Mouse (Mus musculus) midbrain, embryonic 13.5 days (tissue): Measurements from ENCODE around the gene Oas1a. TPM values are rescaled to one million over a fixed set of nuclear protein-coding genes. Genes with fewer than 3 reads are reported as not detected.
"Not testable (repeated sequence)": the region's sequence is repeated elsewhere in the genome, so short reads cannot be mapped to it uniquely, and the experiment has no call there.

Experiments used
- ATAC-seq: fragments of 200-750 bp; cut with Nextera tagmentation; 2 replicates; pipeline ENCODE4 v1.8.0; 2017; ENCODE audit warnings: mild to moderate bottlenecking, moderate TSS enrichment, moderate library complexity
- H3K27ac ChIP-seq: fragments of 300-500 bp; sonication (generic); 2 replicates; pipeline ENCODE4 v1.5.1; 2015; ENCODE audit warnings: inconsistent platforms, mild to moderate bottlenecking, moderate library complexity
- H3K27me3 ChIP-seq: fragments of 300-500 bp; sonication (generic); 2 replicates; pipeline ENCODE4 v1.6.1; 2015; ENCODE audit warnings: mild to moderate bottlenecking, inconsistent platforms
- H3K36me3 ChIP-seq: fragments of 300-500 bp; sonication (generic); 2 replicates; pipeline ENCODE4 v1.6.1; 2015; ENCODE audit warnings: mild to moderate bottlenecking, inconsistent platforms
- H3K4me1 ChIP-seq: fragments of 300-500 bp; sonication (generic); replicated peaks from 2 replicates; pipeline ENCODE4 v1.6.1; 2015; ENCODE audit warnings: inconsistent platforms
- H3K4me2 ChIP-seq: fragments of 300-500 bp; sonication (generic); replicated peaks from 2 replicates; pipeline ENCODE4 v1.6.1; 2015; ENCODE audit warnings: moderate library complexity, mild to moderate bottlenecking, inconsistent platforms
- H3K4me3 ChIP-seq: fragments of 300-500 bp; sonication (generic); replicated peaks from 2 replicates; pipeline ENCODE4 v1.5.1; 2015; ENCODE audit warnings: mild to moderate bottlenecking, inconsistent platforms
- H3K9ac ChIP-seq: fragments of 300-500 bp; sonication (generic); replicated peaks from 2 replicates; pipeline ENCODE4 v1.6.1; 2015; ENCODE audit warnings: mild to moderate bottlenecking, inconsistent platforms
- H3K9me3 ChIP-seq: fragments of 300-500 bp; sonication (generic); 2 replicates; pipeline ENCODE4 v1.6.1; 2016; ENCODE audit warnings: mild to moderate bottlenecking, inconsistent platforms
- WGBS: fragments of 180-500 bp; shearing (Covaris S2); methylation state at CpG from one replicate; pipeline ENCODE4 v1.1.7; 2015; 5-methylcytosine and 5-hydroxymethylcytosine counted together
- polyA plus RNA-seq: library from polyadenylated mRNA; unstranded; fragments of >200 nt; fragmentation: Nextera tagmentation; extraction: Ambion mirVana; gene quantifications from 2 replicates; pipeline ENCODE4 v1.2.1, GENCODE M21; 2015

The Oas1a gene
- polyA plus RNA-seq, result 0.34 and 0.63 TPM in 2 replicates

DNA sequence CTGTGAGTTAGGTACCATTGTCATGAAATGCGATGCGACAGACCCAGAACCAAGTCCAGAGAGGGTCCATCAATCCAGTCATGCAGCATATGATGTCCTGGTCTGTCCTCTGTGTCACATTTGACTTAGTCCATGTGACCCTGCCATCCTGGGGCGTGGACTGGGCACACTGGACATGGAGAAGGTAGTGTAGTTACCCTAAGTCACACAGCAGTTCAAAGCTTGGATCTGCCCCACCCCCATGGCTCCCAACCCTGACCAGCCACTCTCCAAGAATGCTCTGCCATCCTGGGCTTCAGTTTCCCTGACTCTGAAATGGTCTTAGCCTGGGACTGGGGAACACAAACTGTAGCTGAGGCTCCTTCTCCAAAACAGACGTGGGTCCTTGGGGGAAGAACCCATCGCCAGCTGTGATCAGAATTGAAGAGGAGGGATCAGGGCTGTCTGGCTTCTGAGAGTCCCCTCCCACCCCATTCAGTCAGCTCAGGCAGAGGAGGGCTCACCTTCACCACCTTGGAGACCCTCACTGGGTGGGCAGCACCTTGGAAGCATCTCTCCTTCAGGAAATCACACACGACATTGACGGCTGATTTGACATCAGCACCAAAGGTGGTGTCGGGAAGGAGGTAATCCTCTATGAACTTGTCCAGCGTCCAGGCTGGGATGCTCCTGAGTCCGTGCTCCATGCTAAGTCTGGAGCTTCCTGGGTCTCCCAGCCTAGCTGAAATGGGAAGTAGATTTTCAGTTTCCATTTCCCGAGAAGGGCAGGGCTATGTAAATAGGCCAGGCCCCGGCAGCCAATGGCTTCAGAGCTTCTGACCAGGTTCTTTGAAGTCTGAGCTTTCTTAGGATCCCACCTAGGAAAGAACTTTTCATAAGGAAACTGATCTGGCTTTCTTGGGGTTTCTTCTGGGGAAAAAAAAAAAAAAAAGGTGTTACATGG, at the start of gene Oas1a:
TSS of gene Oas1a (minus strand) at position 731 of the 943 bp plus-strand sequence.
- H3K36me3 ChIP-seq, H3K4me3 ChIP-seq, H3K4me2 ChIP-seq, H3K9ac ChIP-seq, H3K4me1 ChIP-seq, H3K27ac ChIP-seq, H3K27me3 ChIP-seq, ATAC-seq, H3K9me3 ChIP-seq: not testable (repeated sequence)
- WGBS, result 43% methylated on average over 7 of the region's 12 CpGs

DNA sequence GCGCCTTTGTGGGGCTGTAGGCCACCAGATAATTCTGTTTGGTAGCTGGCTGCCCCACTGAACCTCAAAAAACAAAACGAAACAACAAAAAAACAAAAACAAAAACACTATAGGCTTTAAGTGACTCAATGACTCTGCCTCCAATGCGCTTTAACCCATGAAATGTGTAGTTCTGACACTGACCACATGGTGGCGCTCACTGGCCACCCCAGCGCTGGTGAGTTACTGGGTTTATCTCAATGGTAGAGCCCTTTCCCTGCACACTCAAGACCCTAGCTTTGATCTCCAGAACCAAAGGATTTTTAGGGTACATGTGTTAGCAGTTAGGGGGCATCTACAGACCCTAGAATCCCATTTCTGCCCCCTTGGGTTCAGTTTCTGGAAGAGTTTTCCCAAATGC, 46.7 kb upstream of the Oas1a start:
- Histone ChIP-seq H3K27ac (no peak overlapping the region), H3K36me3 (no peaks in the 10 kb centered on the region), H3K4me1 (no peaks in the 10 kb centered on the region), H3K4me2 (no peak overlapping the region), H3K27me3 (no peaks in the 10 kb centered on the region), H3K9me3 (no peaks in the 10 kb centered on the region), H3K4me3 (no peak overlapping the region), H3K9ac (no peak overlapping the region)
- peak; percentile 37; the same call in 1 of the 2 replicates for ATAC-seq
- WGBS, result 18% methylated on average over 5 of the region's 5 CpGs

DNA sequence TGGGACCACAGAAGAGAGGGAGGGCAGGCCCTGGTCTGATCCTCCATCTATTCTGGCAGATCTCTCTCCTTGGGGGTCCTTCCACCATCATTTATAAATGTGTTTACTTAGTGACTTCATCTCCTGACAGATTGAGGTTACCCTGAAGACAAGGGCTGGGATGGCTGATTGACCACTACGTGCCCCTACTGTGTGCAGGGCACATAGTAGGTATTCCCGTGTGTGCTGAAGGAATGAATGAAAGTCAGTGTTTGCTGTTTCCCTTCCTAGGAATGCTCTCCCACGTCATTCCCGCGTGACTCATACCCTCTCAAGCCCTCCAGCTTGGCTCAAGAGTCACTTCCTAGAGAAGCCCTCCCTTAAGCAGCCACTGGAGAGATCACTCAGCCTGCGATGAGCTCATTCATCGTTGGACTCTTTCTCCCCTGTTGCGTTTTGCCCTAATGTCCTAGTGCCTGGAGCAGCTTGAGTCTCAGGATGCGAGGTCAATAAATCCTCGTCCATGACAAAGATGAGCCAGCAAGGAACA, 45.0 kb upstream of the Oas1a start:
- Histone ChIP-seq H3K36me3 (no peaks in the 10 kb centered on the region), H3K9me3 (no peaks in the 10 kb centered on the region), H3K4me2 (no peak overlapping the region), H3K27ac (no peak overlapping the region), H3K4me3 (no peak overlapping the region), H3K4me1 (no peaks in the 10 kb centered on the region), H3K9ac (no peak overlapping the region), H3K27me3 (no peaks in the 10 kb centered on the region)
- ATAC-seq, result no peak
- WGBS, result 76% methylated on average over 10 of the region's 10 CpGs

DNA sequence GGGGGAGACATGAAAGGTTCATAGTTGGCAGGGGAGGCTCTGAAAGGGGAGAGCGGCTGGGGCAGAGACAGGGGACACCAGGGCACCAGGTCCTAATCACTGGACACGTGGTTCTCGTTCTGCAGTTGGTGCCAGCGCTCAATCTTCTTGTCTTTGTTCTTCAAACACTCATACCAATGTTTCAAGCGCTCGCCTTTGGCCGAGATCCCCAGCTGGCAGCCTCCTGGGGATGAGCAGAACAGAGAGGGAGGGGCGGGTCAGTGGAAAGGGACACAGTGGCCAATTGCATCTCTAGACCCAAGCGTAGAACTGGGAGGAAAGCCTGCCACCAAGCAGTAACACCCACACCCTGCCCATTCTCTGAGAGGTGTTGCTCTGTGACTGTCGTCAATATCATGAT, 34.8 kb upstream of the Oas1a start:
- Histone ChIP-seq H3K9ac (no peak overlapping the region), H3K36me3 (no peaks in the 10 kb centered on the region), H3K9me3 (no peaks in the 10 kb centered on the region), H3K4me1 (peaks cover 10% of the 10 kb centered on the region; the same call in 1 of the 2 replicates), H3K4me3 (no peak overlapping the region), H3K4me2 (no peak overlapping the region), H3K27me3 (no peaks in the 10 kb centered on the region), H3K27ac (no peak overlapping the region)
- ATAC-seq, result no peak
- 65% methylated on average over 10 of the region's 10 CpGs for WGBS

DNA sequence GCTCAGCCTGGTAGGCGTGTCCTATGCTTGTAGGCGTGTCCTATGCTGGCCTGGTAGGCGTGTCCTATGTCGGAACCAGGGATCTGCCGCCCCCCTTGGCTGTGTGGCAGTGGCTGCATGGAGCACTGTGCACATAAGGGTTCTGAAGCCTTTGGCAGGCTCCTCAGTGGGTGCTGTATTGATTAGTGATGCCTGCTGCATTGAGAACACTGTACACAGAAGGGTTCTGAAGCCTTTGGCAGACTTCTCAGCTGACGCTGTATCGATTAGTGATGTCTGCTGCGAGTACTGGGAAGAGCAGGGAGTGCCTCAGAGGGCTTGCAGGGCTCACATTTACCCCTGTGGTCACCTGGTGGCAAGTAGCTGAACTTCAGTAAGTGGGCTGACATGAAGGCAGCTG, 31.3 kb upstream of the Oas1a start:
- no peak overlapping the region for H3K4me2 ChIP-seq
- no peaks in the 10 kb centered on the region for H3K27me3 ChIP-seq
- no peak overlapping the region for H3K27ac ChIP-seq
- no peak overlapping the region for H3K9ac ChIP-seq
- no peaks in the 10 kb centered on the region for H3K4me1 ChIP-seq
- ATAC-seq, result no peak
- WGBS, result 55% methylated on average over 8 of the region's 8 CpGs
- no peaks in the 10 kb centered on the region for H3K9me3 ChIP-seq
- no peak overlapping the region for H3K4me3 ChIP-seq
- H3K36me3 ChIP-seq, result no peaks in the 10 kb centered on the region

DNA sequence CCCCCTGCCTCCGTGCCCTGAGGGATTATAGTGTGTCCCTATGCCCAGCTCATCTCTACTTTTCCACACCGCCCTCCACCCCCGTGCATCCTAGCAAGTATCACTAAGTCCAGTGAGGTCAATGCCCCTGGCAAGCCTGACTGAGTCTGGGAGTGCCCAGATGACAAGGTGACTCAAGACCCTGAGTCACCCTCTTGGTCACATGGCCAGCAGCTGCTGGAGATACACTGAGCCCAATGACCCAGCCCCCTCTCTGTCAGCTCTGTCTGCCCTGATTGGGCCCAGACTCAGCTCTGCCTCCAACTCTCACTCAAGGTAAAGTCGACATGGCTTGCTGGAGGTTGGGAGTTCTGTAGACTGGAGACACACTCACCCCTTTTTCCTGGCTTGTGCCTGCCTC, 30.5 kb upstream of the Oas1a start:
- Histone ChIP-seq H3K9ac (no peak overlapping the region), H3K9me3 (no peaks in the 10 kb centered on the region), H3K4me3 (no peak overlapping the region), H3K27ac (no peak overlapping the region), H3K27me3 (no peaks in the 10 kb centered on the region), H3K4me2 (no peak overlapping the region), H3K36me3 (no peaks in the 10 kb centered on the region), H3K4me1 (no peaks in the 10 kb centered on the region)
- WGBS, result 75% methylated on average over 4 of the region's 4 CpGs
- ATAC-seq, result no peak

DNA sequence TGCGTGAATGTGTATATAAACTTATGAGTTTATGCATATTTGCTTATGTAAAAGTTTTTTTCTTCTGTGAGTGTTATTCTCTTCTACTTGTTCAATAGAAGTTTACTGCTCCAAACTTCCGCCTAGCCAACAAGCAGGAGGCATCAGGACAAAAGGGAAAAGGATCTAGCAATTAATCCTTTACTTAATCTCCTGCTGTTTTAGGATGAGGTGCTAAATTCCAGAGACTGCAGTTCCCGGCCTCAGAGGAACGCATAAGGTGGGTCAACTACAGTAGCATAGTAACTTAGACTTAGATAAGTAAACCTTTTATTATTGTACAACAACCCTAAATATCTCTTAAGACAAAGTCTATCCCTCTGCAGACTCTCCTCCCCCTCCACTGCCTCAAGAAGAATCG, 26.6 kb upstream of the Oas1a start:
- Histone ChIP-seq H3K4me3 (no peak overlapping the region), H3K27me3 (no peaks in the 10 kb centered on the region), H3K9ac (no peak overlapping the region), H3K27ac (no peak overlapping the region), H3K4me2 (no peak overlapping the region), H3K4me1 (no peaks in the 10 kb centered on the region), H3K36me3 (no peaks in the 10 kb centered on the region), H3K9me3 (no peaks in the 10 kb centered on the region)
- ATAC-seq, result no peak
- 16% methylated on average over 5 of the region's 5 CpGs for WGBS

DNA sequence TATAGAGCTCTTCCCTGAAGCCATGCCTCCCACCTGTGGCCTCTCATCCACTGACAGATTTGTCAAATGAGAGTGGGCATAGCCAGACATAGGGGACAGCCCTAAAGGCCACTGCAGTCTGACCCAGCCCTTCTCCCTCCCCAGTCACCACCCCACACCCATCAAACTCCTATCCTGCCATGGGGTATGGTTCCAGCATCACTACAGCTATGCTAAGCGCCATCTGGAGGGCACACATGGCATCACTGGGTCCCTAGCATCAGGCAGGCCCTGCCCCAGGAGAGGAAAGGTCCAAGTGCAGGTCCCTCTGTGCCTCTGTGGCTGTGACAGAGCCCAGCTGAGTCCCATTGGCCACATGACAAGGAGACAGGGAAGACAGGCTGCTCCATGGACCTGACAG, 19.7 kb upstream of the Oas1a start:
- 12% methylated on average over 1 of the region's 1 CpGs for WGBS
- no peaks in the 10 kb centered on the region for H3K27me3 ChIP-seq
- H3K36me3 ChIP-seq, result no peaks in the 10 kb centered on the region
- no peak overlapping the region for H3K9ac ChIP-seq
- H3K4me1 ChIP-seq, result no peaks in the 10 kb centered on the region
- H3K4me2 ChIP-seq, result no peak overlapping the region
- H3K9me3 ChIP-seq, result no peaks in the 10 kb centered on the region
- H3K4me3 ChIP-seq, result no peak overlapping the region
- no peak for ATAC-seq
- no peak overlapping the region for H3K27ac ChIP-seq

DNA sequence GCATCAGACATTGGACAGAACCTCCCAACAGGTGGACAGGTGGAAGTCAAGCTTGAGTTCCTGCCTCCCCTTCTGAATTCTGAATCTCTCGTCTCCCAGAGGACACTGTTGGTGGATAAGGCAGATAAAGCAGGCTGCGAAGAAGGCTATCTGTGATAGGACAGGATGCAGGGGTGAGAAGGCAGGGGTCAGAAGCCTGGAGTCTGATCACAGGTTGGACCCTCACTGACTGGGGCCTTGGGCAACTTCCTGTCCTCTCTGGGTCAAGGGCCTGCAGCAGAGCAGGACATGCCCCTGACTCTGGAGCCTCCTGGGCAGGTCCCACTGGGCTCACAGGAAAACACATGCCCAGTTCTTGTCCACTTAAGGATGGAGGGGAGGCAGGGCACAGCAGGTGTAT, 19.0 kb upstream of the Oas1a start:
- not testable (repeated sequence) for H3K27me3 ChIP-seq, ATAC-seq, H3K36me3 ChIP-seq, H3K4me3 ChIP-seq, H3K9ac ChIP-seq, H3K9me3 ChIP-seq, H3K4me2 ChIP-seq, H3K27ac ChIP-seq, H3K4me1 ChIP-seq
- 85% methylated on average over 2 of the region's 2 CpGs for whole genome bisulfite sequencing

DNA sequence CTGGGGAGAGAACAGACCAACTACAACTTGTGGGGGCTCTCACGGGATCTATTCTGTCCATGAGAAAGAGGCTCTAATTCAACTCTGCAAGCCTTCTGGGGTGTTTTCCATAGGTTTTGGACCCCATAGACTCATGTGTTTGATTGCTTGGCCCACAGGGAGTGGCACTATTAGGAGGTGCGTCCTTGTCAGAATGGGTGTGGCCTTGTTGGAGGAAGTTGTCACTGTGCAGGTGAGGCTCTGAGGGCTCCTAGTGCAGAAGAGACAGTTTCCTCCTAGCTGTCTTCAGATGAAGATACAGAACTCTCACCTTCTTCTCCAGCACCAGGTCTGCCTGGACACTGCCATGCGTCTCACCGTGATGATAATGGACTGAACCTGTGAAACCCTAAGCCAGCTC, 17.2 kb upstream of the Oas1a start:
- not testable (repeated sequence) for H3K36me3 ChIP-seq, H3K4me2 ChIP-seq, ATAC-seq, H3K9me3 ChIP-seq, H3K9ac ChIP-seq, H3K27me3 ChIP-seq, H3K4me1 ChIP-seq, H3K27ac ChIP-seq, H3K4me3 ChIP-seq
- 85% methylated on average over 4 of the region's 4 CpGs for WGBS

DNA sequence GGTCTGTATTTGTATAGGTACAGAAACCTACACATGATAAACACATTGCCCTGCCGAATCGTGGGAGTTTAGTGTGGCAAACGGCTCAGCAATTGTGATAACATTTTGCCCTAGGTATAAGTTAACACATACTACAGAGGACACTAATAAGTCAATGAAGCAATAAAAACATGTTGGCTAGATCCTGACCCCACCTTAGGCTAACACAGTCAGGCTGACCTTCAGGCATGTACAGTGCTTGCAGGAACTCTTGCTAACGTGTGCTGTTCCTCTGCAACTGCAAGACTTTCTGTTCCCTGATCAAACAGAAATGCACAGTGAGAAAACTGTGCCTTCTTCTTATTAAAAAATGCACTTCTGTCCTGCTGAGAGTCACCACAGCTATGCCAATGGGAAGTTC, 16.6 kb upstream of the Oas1a start:
- no peaks in the 10 kb centered on the region for H3K9me3 ChIP-seq
- no peaks in the 10 kb centered on the region for H3K4me1 ChIP-seq
- no peak for ATAC-seq
- no peaks in the 10 kb centered on the region for H3K27me3 ChIP-seq
- H3K9ac ChIP-seq, result no peak overlapping the region
- H3K4me2 ChIP-seq, result no peak overlapping the region
- no peaks in the 10 kb centered on the region for H3K36me3 ChIP-seq
- WGBS, result 90% methylated on average over 4 of the region's 4 CpGs
- no peak overlapping the region for H3K27ac ChIP-seq
- H3K4me3 ChIP-seq, result no peak overlapping the region

DNA sequence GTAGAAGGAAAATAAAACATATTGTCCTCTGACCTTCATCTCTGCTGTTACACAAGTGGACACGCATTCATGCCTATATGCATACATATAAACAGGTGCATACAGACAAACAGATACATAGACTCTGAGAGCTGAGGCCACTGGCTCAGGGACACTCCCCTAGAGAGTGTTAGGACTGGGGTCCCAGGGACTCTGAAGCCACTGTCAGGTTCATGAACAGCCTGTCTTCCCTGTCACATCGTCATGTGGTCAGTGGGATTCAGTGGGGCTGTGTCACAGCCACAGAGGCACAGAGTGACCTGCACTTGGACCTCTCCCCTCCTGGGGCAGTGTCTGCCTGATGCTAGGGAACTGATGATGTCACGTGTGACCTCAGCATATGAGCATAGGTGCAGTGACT, 13.0 kb upstream of the Oas1a start:
- no peaks in the 10 kb centered on the region for H3K9me3 ChIP-seq
- WGBS, result 83% methylated on average over 3 of the region's 3 CpGs
- H3K27ac ChIP-seq, result no peak overlapping the region
- no peaks in the 10 kb centered on the region for H3K27me3 ChIP-seq
- H3K4me2 ChIP-seq, result no peak overlapping the region
- no peak overlapping the region for H3K4me3 ChIP-seq
- no peak for ATAC-seq
- no peaks in the 10 kb centered on the region for H3K36me3 ChIP-seq
- no peaks in the 10 kb centered on the region for H3K4me1 ChIP-seq
- no peak overlapping the region for H3K9ac ChIP-seq
